ENCODE assay signal across 9 mouse cellular contexts in the genomic region with DNA sequence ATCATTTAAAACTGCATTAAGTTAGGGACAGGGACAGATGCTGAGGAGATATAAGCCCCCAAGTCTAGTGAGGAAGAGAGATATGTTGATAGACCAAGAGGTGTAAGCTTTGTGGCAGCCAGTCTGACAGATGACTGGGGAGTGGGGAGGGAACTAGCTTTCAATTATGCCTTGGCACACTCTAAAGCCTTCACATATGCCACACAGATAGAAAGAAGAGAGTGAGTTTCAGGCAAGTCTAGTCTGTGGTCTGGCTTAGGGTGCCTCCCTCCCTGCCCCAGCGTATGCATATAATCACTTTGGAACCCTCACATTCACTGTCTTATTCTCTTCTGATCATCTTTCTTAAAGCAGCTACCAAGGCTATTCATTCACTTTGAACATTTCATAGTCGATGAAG. TPM values are rescaled to one million over a fixed set of nuclear protein-coding genes. Genes with fewer than 3 reads are reported as not detected.
A peak's percentile ranks its signal among the peaks of the same experiment; 100 is the strongest.
DNase-seq lines count a peak whose midpoint lies in the region; ATAC-seq and TF ChIP-seq lines count a peak whose summit lies in the region.
"Had no signal": no experiment of that assay in that cellular context is flagged by ENCODE, and none has a peak within 500 bp of the region (broad histone marks: within the 10 kb centered on the region; RNA-seq: fewer than 3 reads in every experiment).

No protein-coding gene starts in this region.

- DNase-seq in kidney, adult 11 months: no peak
- peak; percentile 3 for DNase-seq in midbrain, embryonic 14.5 days
- no peak for DNase-seq in adrenal gland, adult 2 months
- no peak for DNase-seq in B cell, adult 2 months
- no peak for DNase-seq in left cerebral cortex, adult 11 months (ENCODE audit: low spot score)

- H3K9ac ChIP-seq in kidney, embryonic 14.5 days (ENCODE audit: low read depth, low read length): peak overlapping the region; percentile 50; the same call in 1 of the 2 replicates
- H3K9ac ChIP-seq in hindbrain, embryonic 15.5 days: peak overlapping the region; percentile 43
- peak overlapping the region; percentile 45 for H3K9ac ChIP-seq in midbrain, embryonic 14.5 days (replicated peaks; ENCODE audit: low read length)

- H3K27ac ChIP-seq in kidney, embryonic 14.5 days (ENCODE audit: low read depth, low read length): no peak overlapping the region
- no peak overlapping the region for H3K27ac ChIP-seq in cortical plate, adult 2 months (ENCODE audit: insufficient read depth, low read length)
- H3K27ac ChIP-seq in hindbrain, embryonic 15.5 days (replicated peaks): no peak overlapping the region
- H3K27ac ChIP-seq in midbrain, embryonic 14.5 days (replicated peaks; ENCODE audit: low read depth, low read length): 0 out of 2 replicates have a peak overlapping the region, but pooled peaks have one; percentile 20

- no peaks in the 10 kb centered on the region for H3K27me3 ChIP-seq in kidney, embryonic 14.5 days (ENCODE audit: control insufficient read depth, insufficient read depth, low read length)
- H3K27me3 ChIP-seq in hindbrain, embryonic 15.5 days: no peaks in the 10 kb centered on the region
- no peaks in the 10 kb centered on the region for H3K27me3 ChIP-seq in midbrain, embryonic 14.5 days (ENCODE audit: control insufficient read depth, insufficient read depth, low read length)
- H3K27me3 ChIP-seq: Patski had no signal

- peak overlapping the region; percentile 78 for H3K4me2 ChIP-seq in kidney, embryonic 14.5 days (replicated peaks; ENCODE audit: low read depth, low read length)
- H3K4me2 ChIP-seq in hindbrain, embryonic 15.5 days: peak overlapping the region; percentile 72
- peak overlapping the region; percentile 65 for H3K4me2 ChIP-seq in midbrain, embryonic 14.5 days (ENCODE audit: low read length)

- TF ChIP-seq POLR2A in cortical plate, adult 2 months (IDR thresholded peaks at IDR 0.05; ENCODE audit: extremely low read depth, insufficient read depth, low read length): no peak

- ATAC-seq in kidney, embryonic 14.5 days (ENCODE audit: low FRiP score, low TSS enrichment): no peak
- ATAC-seq in hindbrain, embryonic 15.5 days (ENCODE audit: low FRiP score, low read depth): no peak
- no peak for ATAC-seq in midbrain, embryonic 14.5 days (ENCODE audit: low FRiP score, low TSS enrichment)
- ATAC-seq: Patski had no signal

- no peak for TF ChIP-seq CTCF in cortical plate, adult 2 months (IDR thresholded peaks at IDR 0.05; ENCODE audit: extremely low read depth, insufficient read depth, low read length)

- H3K4me1 ChIP-seq in kidney, embryonic 14.5 days (ENCODE audit: control insufficient read depth, insufficient read depth, low read length): no peaks in the 10 kb centered on the region
- 0 out of 2 replicates have a peak, but pooled peaks cover 2% of the 10 kb centered on the region for H3K4me1 ChIP-seq in cortical plate, adult 2 months (ENCODE audit: control insufficient read depth, insufficient read depth, low read length)
- 0 out of 2 replicates have a peak, but pooled peaks cover 7% of the 10 kb centered on the region for H3K4me1 ChIP-seq in hindbrain, embryonic 15.5 days (replicated peaks)
- no peaks in the 10 kb centered on the region for H3K4me1 ChIP-seq in midbrain, embryonic 14.5 days (ENCODE audit: control insufficient read depth, insufficient read depth, low read length)

- H3K9me3 ChIP-seq in kidney, embryonic 14.5 days (ENCODE audit: control insufficient read depth, low read length): no peaks in the 10 kb centered on the region
- no peaks in the 10 kb centered on the region for H3K9me3 ChIP-seq in hindbrain, embryonic 15.5 days
- H3K9me3 ChIP-seq in midbrain, embryonic 14.5 days (ENCODE audit: control insufficient read depth, low read length): no peaks in the 10 kb centered on the region

- 16% methylated on average over 2 of the region's 2 CpGs for WGBS in kidney, embryonic 14.5 days
- 18% methylated on average over 2 of the region's 2 CpGs for WGBS in hindbrain, embryonic 15.5 days
- 19% methylated on average over 2 of the region's 2 CpGs for WGBS in midbrain, embryonic 14.5 days

- H3K36me3 ChIP-seq in kidney, embryonic 14.5 days (ENCODE audit: control insufficient read depth, insufficient read depth, low read length): peaks cover 9% of the 10 kb centered on the region; the same call in 1 of the 2 replicates
- peaks cover 4% of the 10 kb centered on the region; the same call in 1 of the 2 replicates for H3K36me3 ChIP-seq in hindbrain, embryonic 15.5 days
- H3K36me3 ChIP-seq in midbrain, embryonic 14.5 days (ENCODE audit: control insufficient read depth, insufficient read depth, low read length): no peaks in the 10 kb centered on the region

- peak overlapping the region; percentile 40 for H3K4me3 ChIP-seq in kidney, embryonic 14.5 days (ENCODE audit: low read length)
- H3K4me3 ChIP-seq in cortical plate, adult 2 months (ENCODE audit: insufficient read depth, low read length): peak overlapping the region; percentile 51; the same call in 1 of the 2 replicates
- H3K4me3 ChIP-seq in hindbrain, embryonic 15.5 days: peak overlapping the region; percentile 44
- peak overlapping the region; percentile 34 for H3K4me3 ChIP-seq in midbrain, embryonic 14.5 days (replicated peaks; ENCODE audit: low read depth, low read length)

RNA-seq across cellular contexts. Expression of a gene that starts 0.7 kb away (rescaled TPM):
- polyA plus RNA-seq in kidney, embryonic 14.5 days (2014; fragmentation: Nextera tagmentation; extraction: Ambion mirVana): 0.39 and 0.72 TPM in 2 replicates
- 1.5 and 3.3 TPM in 2 replicates for polyA plus RNA-seq in cortical plate, adult 2 months (2012; rRNA removed)
- polyA plus RNA-seq in hindbrain, embryonic 15.5 days (2015; fragmentation: Nextera tagmentation; extraction: Ambion mirVana): 1.1 and 1.5 TPM in 2 replicates
- polyA plus RNA-seq in midbrain, embryonic 14.5 days (2014; fragmentation: Nextera tagmentation; extraction: Ambion mirVana): 0.38 and 1.00 TPM in 2 replicates
- 1 to 10 TPM; 1.1 to 2.9 TPM for total RNA-seq in adrenal gland, adult 2 months (2021)
- 0.06 and 0.12 TPM in 2 replicates for polyA plus RNA-seq in adrenal gland, adult 2 months (2012; rRNA removed)

RNA-seq across cellular contexts. Expression of a gene that starts 28.6 kb away (rescaled TPM):
- polyA plus RNA-seq in kidney, embryonic 14.5 days (2014; fragmentation: Nextera tagmentation; extraction: Ambion mirVana): 29.4 and 33.7 TPM in 2 replicates
- 86.0 and 89.0 TPM in 2 replicates for polyA plus RNA-seq in cortical plate, adult 2 months (2012; rRNA removed)
- polyA plus RNA-seq in hindbrain, embryonic 15.5 days (2015; fragmentation: Nextera tagmentation; extraction: Ambion mirVana): 15.8 and 20.6 TPM in 2 replicates
- polyA plus RNA-seq in midbrain, embryonic 14.5 days (2014; fragmentation: Nextera tagmentation; extraction: Ambion mirVana): 9.4 and 11.6 TPM in 2 replicates
- total RNA-seq in adrenal gland, adult 2 months (2021): 100 to 1,000 TPM; 109 to 121 TPM
- 133 and 139 TPM in 2 replicates for polyA plus RNA-seq in adrenal gland, adult 2 months (2012; rRNA removed)

RNA-seq across cellular contexts. Expression of a gene that starts 45.4 kb away (rescaled TPM):
- polyA plus RNA-seq in kidney, embryonic 14.5 days (2014; fragmentation: Nextera tagmentation; extraction: Ambion mirVana): 1.0 and 2.0 TPM in 2 replicates
- polyA plus RNA-seq in cortical plate, adult 2 months (2012; rRNA removed): 0.33 and 0.42 TPM in 2 replicates
- 0.39 and 0.67 TPM in 2 replicates for polyA plus RNA-seq in hindbrain, embryonic 15.5 days (2015; fragmentation: Nextera tagmentation; extraction: Ambion mirVana)
- polyA plus RNA-seq in midbrain, embryonic 14.5 days (2014; fragmentation: Nextera tagmentation; extraction: Ambion mirVana): 0.27 and 0.49 TPM in 2 replicates
- total RNA-seq in adrenal gland, adult 2 months (2021): under 1 TPM; 0.21 to 0.61 TPM
- polyA plus RNA-seq in adrenal gland, adult 2 months (2012; rRNA removed): 0.07 and 0.10 TPM in 2 replicates

RNA-seq across cellular contexts. Expression of a gene that starts 57.9 kb away (rescaled TPM):
- polyA plus RNA-seq in kidney, embryonic 14.5 days (2014; fragmentation: Nextera tagmentation; extraction: Ambion mirVana): 96.3 and 110 TPM in 2 replicates
- polyA plus RNA-seq in cortical plate, adult 2 months (2012; rRNA removed): 44.9 and 45.4 TPM in 2 replicates
- polyA plus RNA-seq in hindbrain, embryonic 15.5 days (2015; fragmentation: Nextera tagmentation; extraction: Ambion mirVana): 65.4 and 67.4 TPM in 2 replicates
- 62.8 and 68.3 TPM in 2 replicates for polyA plus RNA-seq in midbrain, embryonic 14.5 days (2014; fragmentation: Nextera tagmentation; extraction: Ambion mirVana)
- total RNA-seq in adrenal gland, adult 2 months (2021): 10 to 100 TPM; 56.4 to 81.3 TPM
- 58.8 and 64.4 TPM in 2 replicates for polyA plus RNA-seq in adrenal gland, adult 2 months (2012; rRNA removed)
